Mouse (Mus musculus): ENCODE measurements around the gene Cep72. TPM values are rescaled to one million over a fixed set of nuclear protein-coding genes. Genes with fewer than 3 reads are reported as not detected.

The Cep72 gene
- polyA plus RNA-seq, 1 experiment from 2014 or later = 21.5 TPM

GRCm38 (mm10) chr13:74039926-74040325 lies 22.2 kb downstream of the Cep72 start:
- no peak overlapping the region for H3K4me2 ChIP-seq (ENCODE audit: low read depth)

GRCm38 (mm10) chr13:74035776-74036175 lies 26.3 kb downstream of the Cep72 start:
- Histone ChIP-seq H3K4me1 (ENCODE audit: control insufficient read depth, insufficient read depth, low read length) (no peaks in the 10 kb centered on the region), H3K4me3 (ENCODE audit: low read depth, low read length) (no peak overlapping the region), H3K27ac (ENCODE audit: low read depth, low read length) (no peak overlapping the region), H3K4me2 (ENCODE audit: low read depth) (no peak overlapping the region), H3K36me3 (ENCODE audit: control insufficient read depth, insufficient read depth, low read length) (peaks cover 2% of the 10 kb centered on the region; the same call in 1 of the 2 replicates), H3K9me3 (ENCODE audit: control insufficient read depth, low read length) (no peaks in the 10 kb centered on the region), H3K9ac (ENCODE audit: low read length) (no peak overlapping the region), H3K27me3 (ENCODE audit: control insufficient read depth, insufficient read depth, low read length) (no peaks in the 10 kb centered on the region)
- no peak for DNase-seq (ENCODE audit: low spot score)
- no peak for ATAC-seq (ENCODE audit: insufficient read depth, low FRiP score, low TSS enrichment)
- 96% methylated on average over 2 of the region's 2 CpGs for WGBS

More at GRCm38 (mm10) chr13:74039926-74040325, 22.2 kb downstream of the Cep72 start:
- no peak for ATAC-seq (ENCODE audit: insufficient read depth, low FRiP score, low TSS enrichment)
- H3K4me3 ChIP-seq (ENCODE audit: low read depth, low read length) = no peak overlapping the region
- H3K9ac ChIP-seq (ENCODE audit: low read length) = no peak overlapping the region
- H3K27me3 ChIP-seq (ENCODE audit: control insufficient read depth, insufficient read depth, low read length) = no peaks in the 10 kb centered on the region
- no peak for DNase-seq (ENCODE audit: low spot score)
- WGBS = 82% methylated on average over 3 of the region's 3 CpGs
- H3K9me3 ChIP-seq (ENCODE audit: control insufficient read depth, low read length) = no peaks in the 10 kb centered on the region
- peaks cover 2% of the 10 kb centered on the region; the same call in 1 of the 2 replicates for H3K36me3 ChIP-seq (ENCODE audit: control insufficient read depth, insufficient read depth, low read length)
- H3K27ac ChIP-seq (ENCODE audit: low read depth, low read length) = no peak overlapping the region
- H3K4me1 ChIP-seq (ENCODE audit: control insufficient read depth, insufficient read depth, low read length) = no peaks in the 10 kb centered on the region

- Histone ChIP-seq H3K36me3 (ENCODE audit: control insufficient read depth, insufficient read depth, low read length) (no peaks in the 10 kb centered on the region; the same call in 1 of the 2 replicates), H3K9me3 (ENCODE audit: control insufficient read depth, low read length) (no peaks in the 10 kb centered on the region), H3K4me1 (ENCODE audit: control insufficient read depth, insufficient read depth, low read length) (no peaks in the 10 kb centered on the region), H3K27ac (ENCODE audit: low read depth, low read length) (no peak overlapping the region), H3K27me3 (ENCODE audit: control insufficient read depth, insufficient read depth, low read length) (no peaks in the 10 kb centered on the region), H3K4me3 (ENCODE audit: low read depth, low read length) (no peak overlapping the region), H3K4me2 (ENCODE audit: low read depth) (no peak overlapping the region), H3K9ac (ENCODE audit: low read length) (no peak overlapping the region)
- no peak for ATAC-seq (ENCODE audit: insufficient read depth, low FRiP score, low TSS enrichment)
- DNase-seq (ENCODE audit: low spot score) = no peak
- WGBS = 92% methylated on average over 2 of the region's 2 CpGs
Measured at GRCm38 (mm10) chr13:74034756-74035155, 27.3 kb downstream of the Cep72 start.

- Histone ChIP-seq H3K36me3 (ENCODE audit: control insufficient read depth, insufficient read depth, low read length) (no peaks in the 10 kb centered on the region), H3K4me3 (ENCODE audit: low read depth, low read length) (no peak overlapping the region), H3K27ac (ENCODE audit: low read depth, low read length) (no peak overlapping the region), H3K4me1 (ENCODE audit: control insufficient read depth, insufficient read depth, low read length) (no peaks in the 10 kb centered on the region), H3K4me2 (ENCODE audit: low read depth) (no peak overlapping the region), H3K27me3 (ENCODE audit: control insufficient read depth, insufficient read depth, low read length) (no peaks in the 10 kb centered on the region), H3K9me3 (ENCODE audit: control insufficient read depth, low read length) (no peaks in the 10 kb centered on the region), H3K9ac (ENCODE audit: low read length) (no peak overlapping the region)
- WGBS = 82% methylated on average over 8 of the region's 8 CpGs
- ATAC-seq (ENCODE audit: insufficient read depth, low FRiP score, low TSS enrichment) (no peak), DNase-seq (ENCODE audit: low spot score) (no peak)
Measured at GRCm38 (mm10) chr13:74031133-74031532, 31.0 kb downstream of the Cep72 start.

GRCm38 (mm10) chr13:74030691-74031090 lies 31.4 kb downstream of the Cep72 start:
- no peak for ATAC-seq (ENCODE audit: insufficient read depth, low FRiP score, low TSS enrichment)
- Histone ChIP-seq H3K4me2 (ENCODE audit: low read depth) (no peak overlapping the region), H3K4me1 (ENCODE audit: control insufficient read depth, insufficient read depth, low read length) (no peaks in the 10 kb centered on the region), H3K36me3 (ENCODE audit: control insufficient read depth, insufficient read depth, low read length) (no peaks in the 10 kb centered on the region), H3K27me3 (ENCODE audit: control insufficient read depth, insufficient read depth, low read length) (no peaks in the 10 kb centered on the region), H3K27ac (ENCODE audit: low read depth, low read length) (no peak overlapping the region), H3K4me3 (ENCODE audit: low read depth, low read length) (no peak overlapping the region), H3K9ac (ENCODE audit: low read length) (no peak overlapping the region), H3K9me3 (ENCODE audit: control insufficient read depth, low read length) (no peaks in the 10 kb centered on the region)
- 86% methylated on average over 7 of the region's 7 CpGs for WGBS
- DNase-seq (ENCODE audit: low spot score) = no peak

GRCm38 (mm10) chr13:74029013-74029412 lies 33.1 kb downstream of the Cep72 start:
- Histone ChIP-seq H3K9ac (ENCODE audit: low read length) (no peak overlapping the region), H3K9me3 (ENCODE audit: control insufficient read depth, low read length) (no peaks in the 10 kb centered on the region), H3K36me3 (ENCODE audit: control insufficient read depth, insufficient read depth, low read length) (no peaks in the 10 kb centered on the region), H3K27me3 (ENCODE audit: control insufficient read depth, insufficient read depth, low read length) (no peaks in the 10 kb centered on the region), H3K4me1 (ENCODE audit: control insufficient read depth, insufficient read depth, low read length) (no peaks in the 10 kb centered on the region), H3K4me3 (ENCODE audit: low read depth, low read length) (no peak overlapping the region), H3K27ac (ENCODE audit: low read depth, low read length) (no peak overlapping the region), H3K4me2 (ENCODE audit: low read depth) (no peak overlapping the region)
- WGBS = 91% methylated on average over 2 of the region's 2 CpGs
- no peak for DNase-seq (ENCODE audit: low spot score)
- no peak for ATAC-seq (ENCODE audit: insufficient read depth, low FRiP score, low TSS enrichment)

- WGBS = 62% methylated on average over 2 of the region's 2 CpGs
- ATAC-seq (ENCODE audit: insufficient read depth, low FRiP score, low TSS enrichment) = no peak
- no peaks in the 10 kb centered on the region for H3K27me3 ChIP-seq (ENCODE audit: control insufficient read depth, insufficient read depth, low read length)
- no peak overlapping the region for H3K4me2 ChIP-seq (ENCODE audit: low read depth)
- H3K9ac ChIP-seq (ENCODE audit: low read length) = no peak overlapping the region
- H3K4me1 ChIP-seq (ENCODE audit: control insufficient read depth, insufficient read depth, low read length) = no peaks in the 10 kb centered on the region
- DNase-seq (ENCODE audit: low spot score) = no peak
- no peaks in the 10 kb centered on the region for H3K36me3 ChIP-seq (ENCODE audit: control insufficient read depth, insufficient read depth, low read length)
- no peak overlapping the region for H3K4me3 ChIP-seq (ENCODE audit: low read depth, low read length)
- no peak overlapping the region for H3K27ac ChIP-seq (ENCODE audit: low read depth, low read length)
- H3K9me3 ChIP-seq (ENCODE audit: control insufficient read depth, low read length) = no peaks in the 10 kb centered on the region
Measured at GRCm38 (mm10) chr13:74028116-74028515, 34.0 kb downstream of the Cep72 start.

GRCm38 (mm10) chr13:74026215-74026614 lies 35.9 kb downstream of the Cep72 start:
- no peaks in the 10 kb centered on the region for H3K4me1 ChIP-seq (ENCODE audit: control insufficient read depth, insufficient read depth, low read length)
- no peak overlapping the region for H3K4me2 ChIP-seq (ENCODE audit: low read depth)
- no peak overlapping the region for H3K27ac ChIP-seq (ENCODE audit: low read depth, low read length)
- H3K27me3 ChIP-seq (ENCODE audit: control insufficient read depth, insufficient read depth, low read length) = no peaks in the 10 kb centered on the region
- H3K9ac ChIP-seq (ENCODE audit: low read length) = no peak overlapping the region
- WGBS = 15% methylated on average over 2 of the region's 2 CpGs
- DNase-seq (ENCODE audit: low spot score) (peak; percentile 29), ATAC-seq (ENCODE audit: insufficient read depth, low FRiP score, low TSS enrichment) (no peak)
- H3K9me3 ChIP-seq (ENCODE audit: control insufficient read depth, low read length) = no peaks in the 10 kb centered on the region
- H3K4me3 ChIP-seq (ENCODE audit: low read depth, low read length) = no peak overlapping the region
- H3K36me3 ChIP-seq (ENCODE audit: control insufficient read depth, insufficient read depth, low read length) = no peaks in the 10 kb centered on the region

- H3K4me3 ChIP-seq (ENCODE audit: low read depth, low read length) = no peak overlapping the region
- H3K4me1 ChIP-seq (ENCODE audit: control insufficient read depth, insufficient read depth, low read length) = no peaks in the 10 kb centered on the region
- DNase-seq (ENCODE audit: low spot score) (no peak), ATAC-seq (ENCODE audit: insufficient read depth, low FRiP score, low TSS enrichment) (no peak)
- WGBS = 71% methylated on average over 4 of the region's 4 CpGs
- no peak overlapping the region for H3K27ac ChIP-seq (ENCODE audit: low read depth, low read length)
- no peak overlapping the region for H3K9ac ChIP-seq (ENCODE audit: low read length)
- no peaks in the 10 kb centered on the region for H3K36me3 ChIP-seq (ENCODE audit: control insufficient read depth, insufficient read depth, low read length)
- no peaks in the 10 kb centered on the region for H3K27me3 ChIP-seq (ENCODE audit: control insufficient read depth, insufficient read depth, low read length)
- H3K4me2 ChIP-seq (ENCODE audit: low read depth) = no peak overlapping the region
- no peaks in the 10 kb centered on the region for H3K9me3 ChIP-seq (ENCODE audit: control insufficient read depth, low read length)
Measured at GRCm38 (mm10) chr13:74025151-74026081, 36.7 kb downstream of the Cep72 start.
